Mouse (Mus musculus) embryonic fibroblast, embryonic 13.5 days (primary cell): ENCODE results near the gene Cul4b.

Experiments
- CTCF ChIP-seq: IDR thresholded peaks from 2 replicates; pipeline ENCODE4 v1.5.1; 2011; ENCODE audit warnings: mild to moderate bottlenecking, control low read depth, low read length, moderate library complexity, borderline replicate concordance; ENCODE audit not compliant: insufficient read depth
- POLR2A ChIP-seq: IDR thresholded peaks from 2 replicates; pipeline ENCODE4 v1.6.1; 2011; ENCODE audit warnings: low read depth, mild to moderate bottlenecking, control low read depth, low read length, moderate library complexity

DNA sequence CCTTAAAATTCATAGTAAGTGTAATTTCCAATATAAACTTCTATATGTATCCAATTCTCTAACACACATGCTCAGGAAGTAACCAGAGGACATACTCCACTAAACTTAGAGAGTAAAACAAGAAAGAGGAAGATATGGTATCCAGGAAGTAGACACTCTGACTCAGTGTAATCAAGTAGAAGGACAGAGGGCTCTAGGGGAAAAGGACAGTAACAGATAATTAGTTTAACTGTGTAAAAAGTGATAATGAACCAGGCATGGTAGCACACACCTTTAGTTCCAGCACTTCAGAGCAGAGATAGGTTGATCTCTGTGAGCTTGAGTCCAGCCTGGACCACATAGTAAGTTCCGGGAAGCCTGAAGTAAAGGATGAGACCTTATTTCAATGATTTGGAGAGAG lies 5.1 kb upstream of the Cul4b start:
- TF ChIP-seq CTCF = no peak
- no peak for TF ChIP-seq POLR2A
